Mouse (Mus musculus) thymus, adult 18-20 months (tissue): Measurements from ENCODE around the gene Akt3.

Source experiments
- DNase-seq, 2 experiments: peaks; one replicate each; pipeline ENCODE4 v3.0.0; 2022; ENCODE audit warnings: mixed read lengths in 2 of 2

Gene Akt3

GRCm38 (mm10) chr1:177179635-177180034 lies 78.4 kb downstream of the Akt3 start:
- DNase-seq = no peak

DNA sequence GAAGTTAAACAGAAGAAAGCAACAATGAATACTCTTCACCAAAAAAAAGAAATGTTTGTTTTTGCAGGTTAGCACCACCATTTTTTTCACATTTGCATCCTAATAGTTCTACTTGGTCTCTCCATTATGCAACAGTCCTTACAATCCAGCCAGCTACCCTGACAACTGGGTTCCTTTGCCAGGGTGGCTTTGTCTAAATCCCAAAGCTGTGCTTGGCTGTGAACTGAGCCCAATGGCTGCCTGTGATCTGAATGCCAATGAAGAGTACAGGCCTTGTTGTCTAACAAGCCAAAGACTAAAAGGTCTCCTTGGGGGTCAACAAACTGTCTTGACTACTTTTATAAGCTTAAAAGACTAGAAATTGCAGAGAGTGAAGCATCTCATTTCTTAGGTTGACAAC lies 82.6 kb downstream of the Akt3 start:
- DNase-seq = no peak

DNA sequence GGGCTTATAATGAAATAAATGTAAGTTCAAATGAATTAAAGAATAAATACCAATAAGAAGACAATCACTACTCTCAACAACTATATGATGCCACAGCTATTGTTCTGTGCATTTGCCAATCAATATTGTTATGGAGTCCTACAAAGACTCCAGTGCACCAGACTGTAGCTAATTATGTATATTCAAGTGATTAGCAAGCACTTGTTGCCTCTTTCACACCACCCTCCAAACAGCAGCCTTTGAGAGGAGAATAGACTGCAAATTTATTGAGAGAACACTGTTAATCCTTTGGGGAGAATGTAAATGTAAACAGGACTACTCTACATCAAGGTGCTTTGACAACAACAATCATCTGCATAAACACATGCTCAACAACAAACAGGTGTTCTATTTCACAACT lies 86.7 kb downstream of the Akt3 start:
- no peak for DNase-seq

- DNase-seq = no peak
Observed at GRCm38 (mm10) chr1:177165789-177166188, 92.2 kb downstream of the Akt3 start.

DNA sequence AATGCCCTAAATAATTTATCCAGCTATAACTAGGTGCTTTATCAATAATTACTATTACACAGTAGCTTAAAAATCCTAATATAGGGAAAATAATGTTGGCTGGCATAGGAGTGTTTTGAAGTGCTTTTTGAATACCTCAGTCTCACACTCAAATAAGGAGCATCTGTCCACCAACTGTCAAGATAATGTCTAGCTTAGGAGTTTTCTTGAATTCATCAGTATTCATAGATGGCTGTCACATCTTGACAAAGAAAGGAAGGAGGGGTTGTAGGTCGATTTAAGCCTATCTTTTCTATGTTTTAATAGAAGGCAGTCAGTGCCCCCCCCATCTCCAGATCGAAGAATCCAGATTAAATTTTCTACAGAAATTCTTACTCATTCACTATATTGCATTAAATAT lies 92.7 kb downstream of the Akt3 start:
- no peak for DNase-seq

DNA sequence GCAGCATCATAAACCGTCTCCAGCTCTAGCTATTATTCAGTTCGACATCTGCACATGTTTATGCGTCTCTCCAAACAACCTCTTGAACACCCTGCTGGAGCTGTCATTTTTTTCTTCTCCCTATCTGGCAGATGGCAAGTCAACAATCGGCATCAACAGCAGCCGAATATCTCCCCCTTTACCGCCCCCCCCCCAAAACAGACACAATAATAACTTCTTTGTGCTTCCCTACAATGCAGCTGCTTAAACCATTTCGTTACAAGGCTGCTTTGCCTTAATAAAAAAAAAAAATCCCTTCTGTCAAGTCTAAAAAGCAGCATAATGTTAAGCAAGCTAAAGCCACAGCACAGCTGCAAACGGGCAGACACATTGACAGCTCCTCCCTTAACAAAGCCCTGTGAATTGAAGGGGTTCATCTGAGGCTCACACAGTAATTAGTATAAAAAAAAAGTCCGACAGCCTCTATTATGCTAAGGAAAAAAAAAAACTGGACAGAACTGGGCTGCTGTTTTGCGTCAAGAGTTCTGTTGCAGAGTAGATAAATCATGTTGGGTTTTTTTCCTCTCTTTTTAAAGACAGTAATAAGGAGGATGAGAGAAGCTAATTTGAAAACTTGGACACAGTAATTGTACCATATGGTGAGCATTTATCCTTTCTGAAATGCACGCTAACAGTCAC lies 107.5 kb downstream of the Akt3 start:
- DNase-seq = no peak

GRCm38 (mm10) chr1:177148746-177149145 lies 109.3 kb downstream of the Akt3 start:
- DNase-seq = no peak

GRCm38 (mm10) chr1:177141468-177141867 lies 116.5 kb downstream of the Akt3 start:
- DNase-seq = no peak

DNA sequence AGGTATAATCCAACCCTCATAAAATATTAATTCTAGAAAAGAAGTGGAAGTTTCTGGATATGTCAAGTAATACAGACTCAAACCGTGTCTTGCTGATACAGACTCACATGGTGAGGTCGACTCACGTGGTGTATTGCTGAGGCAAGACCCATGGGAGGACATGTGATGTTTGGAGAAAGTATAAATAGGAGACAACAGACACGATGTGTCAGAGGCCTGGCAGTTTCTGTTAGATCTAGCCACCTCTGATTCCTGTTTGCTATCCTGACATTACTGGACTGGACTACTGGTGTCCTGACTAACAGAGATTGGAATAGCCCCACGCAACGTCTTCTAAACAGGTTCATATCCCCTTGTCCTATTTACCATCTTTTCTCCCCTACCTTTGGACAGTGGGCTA lies 118.4 kb downstream of the Akt3 start:
- DNase-seq = no peak

- DNase-seq = no peak
Observed at GRCm38 (mm10) chr1:177131458-177131857, 126.5 kb downstream of the Akt3 start.

DNA sequence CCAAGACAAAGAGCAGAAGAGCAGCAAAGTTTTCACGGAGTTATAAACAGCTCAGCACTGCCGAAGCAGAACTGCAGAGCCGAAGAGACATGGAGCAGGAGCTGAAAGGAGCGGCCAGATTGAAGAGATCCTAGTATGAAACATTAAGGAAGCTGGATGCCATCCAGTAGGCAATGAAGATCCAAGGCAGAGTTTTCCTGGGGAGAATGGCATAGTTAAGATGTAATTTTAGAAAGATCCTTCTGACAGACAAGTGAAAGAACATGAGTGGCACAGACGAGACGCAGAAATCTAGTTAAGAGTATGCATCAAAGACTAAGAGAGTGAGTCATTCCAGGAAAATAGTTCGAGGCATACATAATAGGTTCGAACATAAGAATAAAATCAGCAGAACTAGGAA lies 131.3 kb downstream of the Akt3 start:
- no peak for DNase-seq

DNA sequence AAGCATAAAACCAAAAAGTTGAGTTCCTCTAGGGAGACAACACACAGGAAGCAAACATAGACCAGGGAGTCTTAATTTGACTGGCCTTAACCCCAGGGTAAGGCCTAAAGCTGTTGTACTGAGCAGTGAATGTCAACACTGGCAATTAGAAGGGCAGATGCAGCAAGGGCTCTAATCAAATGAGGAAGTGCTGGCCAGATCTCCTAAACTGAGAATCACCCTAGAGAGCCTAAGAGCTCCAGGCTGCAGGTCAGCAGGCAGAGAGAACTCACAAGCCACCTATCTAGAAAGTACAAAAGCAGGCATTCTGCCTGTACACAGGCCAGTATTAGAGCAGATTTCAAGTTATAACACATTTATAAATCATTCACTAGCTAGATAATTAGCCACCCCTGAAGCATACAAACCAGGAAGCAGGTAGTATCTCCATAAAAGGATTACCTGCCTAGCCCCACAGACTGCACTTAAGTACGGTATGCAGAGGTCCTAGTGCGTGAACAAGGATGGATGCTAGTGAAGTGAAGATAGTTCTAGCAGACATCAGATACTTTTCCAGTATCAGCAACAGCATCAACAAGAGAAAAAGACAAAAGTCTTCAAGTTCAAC lies 147.2 kb downstream of the Akt3 start:
- DNase-seq = no peak

DNA sequence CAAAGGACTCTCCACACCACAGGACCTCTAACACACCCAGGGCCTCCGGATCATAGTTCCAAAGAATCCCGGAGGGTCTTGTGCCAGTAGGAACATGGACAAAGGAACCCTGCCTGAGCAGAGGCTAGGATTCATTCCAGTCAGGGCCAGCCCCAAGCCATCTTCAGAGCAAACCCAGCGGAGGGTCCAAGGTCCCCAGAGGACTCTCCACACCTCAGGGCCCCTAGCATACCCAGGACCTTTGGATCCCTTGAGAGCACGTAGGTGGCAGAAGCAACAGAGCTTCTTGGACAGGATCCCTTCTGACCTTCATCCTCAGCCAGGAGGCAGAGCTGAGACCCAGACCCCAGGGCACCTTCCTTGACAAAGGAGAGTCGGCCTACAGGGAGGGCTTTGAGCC lies 167.5 kb downstream of the Akt3 start:
- no peak for DNase-seq

DNA sequence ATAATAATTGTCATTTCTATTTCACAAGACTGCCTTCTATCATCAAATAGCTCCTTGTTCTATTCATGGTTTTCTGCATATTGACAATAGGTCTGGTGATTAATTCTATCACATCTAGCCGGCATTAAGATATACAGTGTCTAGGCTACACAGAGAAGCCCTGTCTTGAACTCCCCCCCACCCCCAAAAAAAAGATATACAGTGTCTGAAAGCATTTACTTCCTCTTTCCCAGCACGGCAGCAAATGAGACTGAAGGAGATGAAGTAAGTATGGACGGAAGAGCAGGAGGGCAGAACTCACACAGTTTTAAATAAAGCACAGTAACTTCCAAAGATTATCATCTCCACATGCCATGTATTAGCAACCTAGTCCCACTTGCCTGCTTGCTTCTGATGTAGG lies 168.5 kb downstream of the Akt3 start:
- no peak for DNase-seq

- no peak for DNase-seq
Observed at GRCm38 (mm10) chr1:177089048-177089447, 169.0 kb downstream of the Akt3 start.

- no peak for DNase-seq
Observed at GRCm38 (mm10) chr1:177081957-177082645, 175.9 kb downstream of the Akt3 start.

DNA sequence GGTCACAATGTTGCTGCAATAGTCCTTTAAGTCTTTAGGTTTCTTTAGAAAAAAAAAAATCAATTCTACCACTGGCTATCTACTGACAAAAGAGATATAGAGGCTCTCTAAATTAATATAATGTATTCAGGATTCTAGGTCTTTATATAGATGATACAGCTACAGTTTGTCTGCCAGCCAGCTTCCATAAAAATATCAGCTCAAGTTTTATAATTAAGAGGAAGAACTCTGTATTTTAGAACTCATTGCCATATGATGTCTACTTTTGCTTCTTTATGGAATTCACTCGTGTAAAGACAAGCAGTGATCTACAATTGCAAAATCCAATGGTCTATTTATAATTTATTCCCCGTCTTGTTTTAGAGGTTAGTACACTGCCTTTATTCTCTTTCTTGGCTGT lies 188.8 kb downstream of the Akt3 start:
- DNase-seq = no peak

- no peak for DNase-seq
Observed at GRCm38 (mm10) chr1:177067123-177067646, 190.8 kb downstream of the Akt3 start.

DNA sequence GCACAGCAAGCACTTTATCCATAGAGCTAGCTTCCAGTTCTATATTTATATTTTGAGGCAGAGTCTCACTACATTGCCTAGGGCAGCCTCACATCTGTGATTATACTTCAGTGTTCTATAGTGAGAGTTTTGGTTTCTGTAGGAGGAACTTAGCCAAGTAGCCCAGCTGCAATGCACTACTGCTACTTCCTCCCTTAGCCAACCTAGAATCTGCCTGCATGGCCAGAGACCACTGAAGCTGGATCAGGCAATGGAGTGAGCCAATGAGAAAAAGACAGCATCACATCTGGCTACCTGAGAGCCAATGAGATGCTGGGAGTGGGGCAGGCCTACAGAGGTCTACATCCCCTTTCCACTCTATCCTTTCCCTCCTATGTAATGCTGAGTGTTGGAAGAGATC lies 192.3 kb downstream of the Akt3 start:
- no peak for DNase-seq

DNA sequence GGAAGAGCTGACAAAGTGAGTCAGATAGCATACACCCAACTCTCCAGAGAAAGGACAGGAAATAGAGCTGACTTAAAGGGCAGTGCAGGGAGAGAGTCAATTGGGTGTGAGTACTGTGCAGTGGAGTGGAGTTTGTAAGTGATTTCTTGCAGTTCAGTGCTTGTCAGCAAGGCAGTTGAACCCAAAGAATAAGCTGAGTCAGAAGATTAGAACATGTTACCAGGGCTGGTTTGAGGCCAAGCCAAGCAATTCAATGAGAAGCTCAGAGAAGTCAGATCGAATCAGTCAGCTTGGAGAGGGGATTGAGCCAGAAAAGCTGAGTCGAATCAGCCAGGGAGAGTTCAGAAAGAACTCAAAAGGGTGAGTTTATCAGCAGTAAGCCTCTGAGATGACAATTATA lies 196.2 kb downstream of the Akt3 start:
- no peak for DNase-seq

- no peak for DNase-seq
Observed at GRCm38 (mm10) chr1:177054891-177055290, 203.1 kb downstream of the Akt3 start.

DNA sequence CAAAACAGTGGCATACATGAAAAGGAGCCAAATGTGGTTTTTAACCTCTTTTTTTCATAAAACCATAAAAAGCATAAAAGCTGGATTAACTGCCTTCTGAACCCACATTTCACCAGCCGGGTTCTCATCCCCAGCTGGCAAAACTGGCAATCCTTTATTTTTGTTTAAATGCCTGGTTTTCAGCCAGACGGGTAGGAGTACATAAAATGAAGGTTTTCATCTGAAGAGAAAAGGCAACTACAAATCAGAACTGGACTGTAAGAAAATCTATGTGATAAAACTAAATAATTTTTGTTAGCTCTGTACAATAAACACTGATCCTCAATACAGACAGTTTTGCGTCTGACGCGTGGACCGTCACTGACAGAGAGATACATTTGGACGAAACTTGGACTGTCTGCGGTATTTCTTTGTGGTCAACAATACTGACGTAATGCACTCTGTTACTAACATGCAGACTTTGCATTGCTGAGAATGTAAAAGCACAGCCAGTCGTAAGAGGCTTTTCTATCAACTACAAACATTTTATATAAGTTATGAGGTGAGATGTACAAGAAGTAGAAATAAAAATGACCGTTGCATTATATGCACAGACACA lies 206.5 kb downstream of the Akt3 start:
- DNase-seq = no peak

- DNase-seq = no peak
Observed at GRCm38 (mm10) chr1:177048773-177049172, 209.2 kb downstream of the Akt3 start.

DNA sequence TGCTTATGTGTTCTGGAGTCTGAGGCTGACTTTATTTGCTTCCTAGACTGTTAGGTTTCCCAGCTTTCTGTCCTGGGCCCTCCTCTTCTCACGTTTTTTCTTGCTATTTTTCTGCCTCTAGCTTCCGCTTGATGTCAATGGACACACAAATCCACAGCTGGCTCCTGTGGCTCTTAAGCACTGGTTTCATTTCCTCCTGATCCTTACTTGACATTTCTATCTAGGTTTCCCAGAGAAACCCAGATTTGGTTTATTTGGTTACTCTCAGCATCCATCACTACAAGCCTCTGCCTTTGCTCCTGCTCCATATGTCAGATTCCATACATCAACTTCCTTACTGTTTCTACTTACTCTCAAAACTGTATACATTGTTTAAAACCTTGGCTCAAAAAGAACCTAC lies 211.0 kb downstream of the Akt3 start:
- no peak for DNase-seq
